Mouse (Mus musculus) ovary, adult 2 months (tissue): ENCODE measurements around the gene Ly6g. TPM values are rescaled to one million over a fixed set of nuclear protein-coding genes. Genes with fewer than 3 reads are reported as not detected.

Experiments used
- polyA plus RNA-seq: library from polyadenylated mRNA; depleted of rRNA; stranded (reverse); fragments of >200 nt; gene quantifications from 2 replicates; pipeline ENCODE4 v1.2.3, GENCODE M21; 2012; rRNA removed

Ly6g gene
- 0.52 and 0.58 TPM in 2 replicates for polyA plus RNA-seq

DNA sequence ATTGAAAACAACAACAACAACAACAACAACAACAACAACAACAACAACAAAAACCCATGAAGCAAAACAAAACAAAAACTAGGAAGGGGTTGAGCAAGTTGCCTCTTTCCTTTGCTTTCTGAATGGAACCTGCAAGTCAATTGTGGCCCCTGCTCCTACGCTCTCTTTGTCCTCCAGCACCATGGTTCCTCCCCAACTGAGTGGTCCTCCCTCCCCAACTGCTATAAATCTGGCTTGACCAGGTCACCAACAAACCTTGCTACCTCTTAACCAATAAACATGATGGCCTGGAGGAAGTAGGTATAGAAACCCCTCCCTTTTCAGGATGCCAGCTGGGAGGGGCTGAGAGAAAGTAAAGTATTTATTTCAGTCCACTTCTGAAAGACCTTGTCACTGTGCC, at the start of gene Ly6g:
Ly6g (plus strand) TSS at position 301 of the 400 bp plus-strand sequence.

DNA sequence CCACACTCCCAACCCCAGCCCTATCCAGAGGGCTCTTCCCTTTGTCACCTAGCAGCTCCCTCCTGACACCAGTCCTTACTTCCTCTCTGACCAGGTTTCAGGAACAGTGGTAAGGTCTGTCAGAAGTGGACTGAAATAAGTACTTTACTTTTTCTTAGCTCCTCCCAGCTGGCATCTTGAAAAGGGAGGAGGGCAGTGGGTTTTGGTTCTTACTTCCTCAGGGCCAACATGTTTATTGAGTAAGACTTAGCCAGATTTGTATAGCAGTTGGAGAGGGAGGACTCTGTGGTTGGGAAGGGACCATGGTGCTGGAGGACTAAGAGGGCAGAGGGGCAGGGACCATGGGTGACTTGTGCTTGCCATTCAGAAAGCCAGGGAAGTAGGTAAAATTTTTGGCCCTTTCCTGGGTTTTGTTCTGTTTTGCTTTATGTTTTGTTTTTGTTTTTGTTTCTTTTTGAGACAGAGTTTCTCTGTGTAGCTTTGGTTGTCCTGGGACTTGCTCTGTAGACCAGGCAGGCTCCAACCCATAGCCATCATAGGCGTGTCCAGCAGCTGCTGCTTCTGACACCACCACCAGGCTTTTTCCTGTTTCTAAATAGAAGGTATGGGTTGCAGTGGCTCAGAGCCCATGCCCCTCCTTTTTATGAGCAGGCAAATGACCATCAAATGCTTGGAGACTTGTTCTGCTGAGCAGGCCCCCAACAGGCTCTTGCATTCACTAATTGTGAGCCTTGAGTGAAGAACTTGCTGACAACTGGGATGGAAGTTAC, 43.0 kb upstream of the Ly6g start, which contains the start of gene Ly6c2:
Ly6c2 (minus strand) TSS at position 110 of the 770 bp plus-strand sequence.

Other genes starting within 250 kb of the Ly6g start
- gene Ly6i, start 171.8 kb upstream of the Ly6g start, polyA plus RNA-seq = 0.12 and 0.35 TPM in 2 replicates
- 40.1 and 61.5 TPM in 2 replicates for gene Ly6a, start 157.2 kb upstream of the Ly6g start, polyA plus RNA-seq
- 141 and 157 TPM in 2 replicates for gene Ly6c1, start 106.4 kb upstream of the Ly6g start, polyA plus RNA-seq
- gene Ly6c2, start 43.3 kb upstream of the Ly6g start, polyA plus RNA-seq = 3.6 and 8.5 TPM in 2 replicates
- gene BC025446, start 61.1 kb downstream of the Ly6g start, polyA plus RNA-seq = 0.10 and 0.21 TPM in 2 replicates
- 0.60 and 1.1 TPM in 2 replicates for gene Ly6f, start 113.2 kb downstream of the Ly6g start, polyA plus RNA-seq